Mouse (Mus musculus): ENCODE results near the gene Polh. TPM values are rescaled to one million over a fixed set of nuclear protein-coding genes. Genes with fewer than 3 reads are reported as not detected.

Polh gene
- polyA plus RNA-seq, 1 experiment from 2014 or later = 6.6 TPM

DNA sequence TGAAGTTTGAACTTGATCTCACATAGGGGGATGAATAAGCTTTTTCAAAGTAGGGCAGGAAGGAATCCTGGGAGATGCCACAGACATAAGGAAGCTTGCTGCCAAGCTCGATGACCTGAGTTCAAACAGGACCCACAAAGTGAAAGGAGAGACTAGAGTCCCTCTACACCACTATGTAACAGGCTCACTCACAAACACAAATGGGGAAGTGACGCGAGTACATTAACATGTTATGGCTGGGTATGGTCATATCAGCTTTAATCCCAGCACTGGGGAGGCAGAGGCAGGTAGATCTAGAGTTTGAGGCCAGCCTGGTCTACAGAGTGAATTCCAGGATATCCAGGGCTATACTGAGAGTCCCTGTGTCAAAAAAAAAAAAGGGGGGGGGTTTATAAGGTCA lies 48.1 kb downstream of the Polh start:
- WGBS = 88% methylated on average over 3 of the region's 3 CpGs
- Histone ChIP-seq H3K4me2 (replicated peaks; ENCODE audit: low read depth, low read length) (no peak overlapping the region), H3K27ac (ENCODE audit: low read length) (no peak overlapping the region), H3K9me3 (ENCODE audit: low read length) (no peaks in the 10 kb centered on the region), H3K4me1 (ENCODE audit: insufficient read depth, low read depth, low read length) (peaks cover 4% of the 10 kb centered on the region; the same call in 1 of the 2 replicates), H3K36me3 (ENCODE audit: insufficient read depth, low read length) (no peaks in the 10 kb centered on the region), H3K9ac (replicated peaks; ENCODE audit: low read depth) (no peak overlapping the region), H3K27me3 (replicated peaks; ENCODE audit: insufficient read depth, low read length) (no peaks in the 10 kb centered on the region), H3K4me3 (ENCODE audit: low read depth, low read length) (no peak overlapping the region)
- DNase-seq (ENCODE audit: low spot score) = no peak
- TF ChIP-seq CTCF (IDR thresholded peaks at IDR 0.05) = no peak
- no peak for TF ChIP-seq EP300 (IDR thresholded peaks at IDR 0.05)
- no peak for ATAC-seq

DNA sequence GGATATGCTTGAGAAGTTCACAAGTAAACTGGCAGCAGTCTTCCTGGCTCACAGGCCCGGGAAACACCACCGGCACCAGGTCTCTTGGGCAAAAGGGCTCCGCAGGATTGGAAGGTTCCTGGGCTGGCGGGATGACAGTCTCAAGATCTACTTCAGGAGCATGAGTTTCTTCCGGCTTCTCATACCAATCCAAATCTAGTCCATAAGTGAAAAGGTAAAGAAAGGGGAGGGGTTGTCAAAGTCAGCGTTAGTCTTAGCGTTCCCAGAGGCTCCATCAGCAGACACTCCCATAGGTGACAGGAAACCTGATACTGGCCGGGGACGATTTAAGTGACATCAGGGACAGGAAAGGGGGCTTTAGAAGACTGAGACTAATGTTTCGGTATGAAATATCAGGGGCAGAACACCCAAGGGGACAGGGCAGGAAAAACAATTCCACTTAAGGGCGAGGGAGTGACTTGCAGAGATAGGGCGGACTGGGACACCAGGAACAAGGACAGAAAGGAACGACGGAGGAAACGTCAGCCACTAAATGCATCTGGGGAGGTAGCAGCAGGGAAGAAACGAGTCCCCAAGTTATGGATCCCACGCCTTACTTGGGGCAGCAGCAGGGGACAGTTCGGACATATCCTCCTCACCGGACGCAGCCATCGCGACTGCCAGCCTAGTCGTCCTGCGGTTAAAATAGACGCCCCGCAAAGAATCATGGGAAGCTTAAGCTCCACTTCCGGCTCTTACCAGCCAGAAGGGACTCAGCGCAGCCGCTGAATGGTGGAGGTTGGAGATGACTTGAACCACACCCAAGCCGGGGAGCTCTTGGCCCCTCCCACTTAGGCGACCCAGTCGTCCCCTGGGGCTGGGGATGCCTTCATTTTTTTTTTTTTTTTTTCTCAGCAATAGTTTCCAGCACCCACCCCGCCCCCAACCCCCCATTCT lies 49.3 kb downstream of the Polh start, which contains the start of gene Mad2l1bp:
Mad2l1bp (minus strand) TSS at position 707 of the 936 bp plus-strand sequence.
- WGBS = 1% methylated on average over 33 of the region's 33 CpGs
- Histone ChIP-seq H3K27me3 (replicated peaks; ENCODE audit: insufficient read depth, low read length) (no peaks in the 10 kb centered on the region), H3K27ac (ENCODE audit: low read length) (peak within 1 kb of the TSS; percentile 86), H3K4me2 (replicated peaks; ENCODE audit: low read depth, low read length) (peak within 1 kb of the TSS; percentile 74), H3K36me3 (ENCODE audit: insufficient read depth, low read length) (0 out of 2 replicates have a peak, but pooled peaks cover 4% of the 10 kb centered on the region), H3K4me3 (ENCODE audit: low read depth, low read length) (peak within 1 kb of the TSS; percentile 72), H3K9me3 (ENCODE audit: low read length) (no peaks in the 10 kb centered on the region), H3K9ac (replicated peaks; ENCODE audit: low read depth) (peak within 1 kb of the TSS; percentile 68), H3K4me1 (ENCODE audit: insufficient read depth, low read depth, low read length) (peaks cover 4% of the 10 kb centered on the region; the same call in 1 of the 2 replicates)
- DNase-seq (ENCODE audit: low spot score) (peak; percentile 98), ATAC-seq (peak; percentile 97)
- TF ChIP-seq EP300 (IDR thresholded peaks at IDR 0.05) (peak; percentile 65), CTCF (IDR thresholded peaks at IDR 0.05) (no peak)

DNA sequence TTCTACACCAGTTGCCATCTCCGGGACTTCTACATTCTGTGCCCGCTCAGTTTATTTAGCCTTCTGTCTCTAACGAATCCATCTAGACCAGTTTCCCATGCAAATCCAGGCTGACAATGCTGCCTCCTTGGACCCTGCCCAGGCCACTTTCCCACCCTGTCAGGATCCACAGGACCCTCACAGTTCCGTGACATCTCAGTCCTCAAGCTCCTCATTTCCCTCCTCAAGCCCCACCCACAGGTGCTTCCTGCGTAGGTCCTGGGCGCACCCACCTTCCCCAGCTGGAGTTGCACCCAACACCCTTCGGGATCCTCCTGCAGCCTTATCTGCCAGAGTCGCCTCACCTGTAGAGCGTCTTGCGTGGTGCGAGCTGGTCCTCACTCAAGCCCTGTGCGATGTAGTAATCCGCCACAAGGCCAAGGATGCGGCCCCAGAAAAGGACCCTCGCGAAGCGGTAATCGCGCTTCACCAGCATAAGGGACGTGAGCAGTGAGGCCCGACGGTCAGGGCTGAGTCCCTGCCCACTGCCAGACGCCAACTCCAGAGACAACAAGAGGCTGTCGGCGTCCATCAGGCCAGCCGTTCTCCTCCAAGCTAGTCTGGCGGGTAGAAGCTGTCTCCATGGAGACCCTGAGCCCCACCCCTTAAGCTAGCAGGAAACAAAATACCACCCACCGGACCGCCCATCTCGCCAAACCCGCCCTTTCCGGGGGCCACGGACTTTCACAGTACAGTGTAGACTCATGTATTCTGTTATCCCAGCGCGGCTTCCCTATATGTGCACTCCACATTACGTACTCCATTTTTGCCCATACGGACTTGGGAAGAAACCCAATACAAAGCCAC lies 58.6 kb downstream of the Polh start, which contains the start of gene Rsph9:
Rsph9 (minus strand) TSS at position 639 of the 846 bp plus-strand sequence.
- DNase-seq (ENCODE audit: low spot score) (peak; percentile 95), ATAC-seq (peak; percentile 99)
- Histone ChIP-seq H3K4me2 (replicated peaks; ENCODE audit: low read depth, low read length) (peak within 1 kb of the TSS; percentile 70), H3K36me3 (ENCODE audit: insufficient read depth, low read length) (peaks cover 11% of the 10 kb centered on the region), H3K4me3 (ENCODE audit: low read depth, low read length) (peak within 1 kb of the TSS; percentile 40), H3K9ac (replicated peaks; ENCODE audit: low read depth) (0 out of 2 replicates have a peak within 1 kb of the TSS, but pooled peaks have one; percentile 8), H3K9me3 (ENCODE audit: low read length) (no peaks in the 10 kb centered on the region), H3K4me1 (ENCODE audit: insufficient read depth, low read depth, low read length) (peaks cover 8% of the 10 kb centered on the region; the same call in 1 of the 2 replicates), H3K27ac (ENCODE audit: low read length) (no peak within 1 kb of the TSS; the same call in 1 of the 2 replicates), H3K27me3 (replicated peaks; ENCODE audit: insufficient read depth, low read length) (no peaks in the 10 kb centered on the region)
- 6% methylated on average over 37 of the region's 37 CpGs for WGBS
- TF ChIP-seq CTCF (IDR thresholded peaks at IDR 0.05) = no peak; the same call in 1 of the 2 replicates
- no peak for TF ChIP-seq EP300 (IDR thresholded peaks at IDR 0.05)

DNA sequence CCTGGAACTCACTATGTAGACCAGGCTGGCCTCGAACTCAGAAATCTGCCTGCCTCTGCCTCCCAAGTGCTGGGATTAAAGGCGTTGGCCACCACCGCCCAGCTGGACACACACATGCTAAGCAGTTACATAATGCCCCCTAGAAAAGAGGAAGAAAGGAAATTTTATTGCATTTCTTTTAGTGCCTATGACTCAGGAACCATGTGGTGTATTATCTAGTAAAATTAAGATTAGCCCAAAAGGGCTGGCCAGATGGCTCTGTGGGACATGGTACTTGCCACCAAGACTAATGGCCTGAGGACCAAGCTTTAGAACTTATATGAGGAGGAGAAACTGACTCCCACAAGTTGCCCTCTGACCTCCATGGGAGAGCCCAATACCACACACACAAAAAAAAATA lies 62.6 kb downstream of the Polh start:
- no peak for ATAC-seq
- TF ChIP-seq CTCF (IDR thresholded peaks at IDR 0.05) = no peak
- no peak for TF ChIP-seq EP300 (IDR thresholded peaks at IDR 0.05)
- WGBS = 81% methylated on average over 3 of the region's 3 CpGs

DNA sequence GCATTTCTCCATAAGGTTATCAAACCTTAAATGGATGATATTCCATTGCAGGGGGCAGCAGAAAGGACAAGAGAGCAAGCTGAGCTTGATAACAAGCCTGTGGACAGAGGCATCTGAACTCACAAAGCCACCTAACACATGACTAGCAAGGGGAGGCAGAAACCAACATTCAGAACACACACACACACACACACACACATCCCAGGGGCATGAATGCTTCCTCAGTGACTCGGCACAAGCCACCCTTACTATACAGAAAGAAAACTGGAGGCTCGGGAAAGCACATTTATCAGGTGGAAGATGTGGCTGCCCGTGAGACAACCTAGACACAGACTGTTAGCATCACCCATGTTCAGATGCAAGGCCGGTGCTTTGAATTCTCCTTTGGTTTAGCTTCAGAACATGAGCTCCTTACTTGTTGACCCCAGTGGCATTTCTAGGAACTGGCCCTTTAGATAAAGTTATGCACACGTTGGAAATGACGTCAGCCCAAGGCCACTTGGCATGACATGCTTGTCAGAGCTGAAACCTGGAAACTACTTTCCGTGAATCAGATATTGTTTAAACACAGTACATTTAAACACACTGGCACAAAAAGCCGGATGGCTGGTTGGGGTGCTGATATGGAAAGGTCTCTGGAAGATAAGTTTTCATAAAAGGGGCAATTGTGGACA lies 63.7 kb downstream of the Polh start:
- peak; percentile 76 for DNase-seq (ENCODE audit: low spot score)
- TF ChIP-seq CTCF (IDR thresholded peaks at IDR 0.05) (no peak; the same call in 1 of the 2 replicates), EP300 (IDR thresholded peaks at IDR 0.05) (peak; percentile 82)
- ATAC-seq = peak; percentile 75
- Histone ChIP-seq H3K4me1 (ENCODE audit: insufficient read depth, low read depth, low read length) (peaks cover 6% of the 10 kb centered on the region; the same call in 1 of the 2 replicates), H3K36me3 (ENCODE audit: insufficient read depth, low read length) (no peaks in the 10 kb centered on the region), H3K9ac (replicated peaks; ENCODE audit: low read depth) (no peak overlapping the region), H3K9me3 (ENCODE audit: low read length) (no peaks in the 10 kb centered on the region), H3K4me3 (ENCODE audit: low read depth, low read length) (no peak overlapping the region), H3K27me3 (replicated peaks; ENCODE audit: insufficient read depth, low read length) (no peaks in the 10 kb centered on the region), H3K27ac (ENCODE audit: low read length) (no peak overlapping the region), H3K4me2 (replicated peaks; ENCODE audit: low read depth, low read length) (no peak overlapping the region)
- 36% methylated on average over 8 of the region's 8 CpGs for WGBS

More for the DNA sequence above, 62.6 kb downstream of the Polh start:
- Histone ChIP-seq H3K4me2 (replicated peaks; ENCODE audit: low read depth, low read length) (no peak overlapping the region), H3K4me3 (ENCODE audit: low read depth, low read length) (no peak overlapping the region), H3K9ac (replicated peaks; ENCODE audit: low read depth) (no peak overlapping the region), H3K4me1 (ENCODE audit: insufficient read depth, low read depth, low read length) (peaks cover 8% of the 10 kb centered on the region; the same call in 1 of the 2 replicates), H3K9me3 (ENCODE audit: low read length) (no peaks in the 10 kb centered on the region), H3K27me3 (replicated peaks; ENCODE audit: insufficient read depth, low read length) (no peaks in the 10 kb centered on the region), H3K27ac (ENCODE audit: low read length) (no peak overlapping the region), H3K36me3 (ENCODE audit: insufficient read depth, low read length) (no peaks in the 10 kb centered on the region)
- no peak for DNase-seq (ENCODE audit: low spot score)
